Mouse (Mus musculus): ENCODE results near the gene Pde9a. TPM values are rescaled to one million over a fixed set of nuclear protein-coding genes. Genes with fewer than 3 reads are reported as not detected.
A peak's percentile ranks its signal among the peaks of the same experiment; 100 is the strongest.

Pde9a gene
- polyA plus RNA-seq, 1 experiment from 2014 or later, result 25.7 TPM

GRCm38 (mm10) chr17:31425827-31426698 is 40.1 kb downstream of the Pde9a start:
- H3K36me3 ChIP-seq (replicated peaks; ENCODE audit: control insufficient read depth, insufficient read depth, low read depth, low read length), result no peaks in the 10 kb centered on the region
- ATAC-seq (replicated peaks; ENCODE audit: insufficient number of reproducible peaks, low FRiP score, low TSS enrichment, low read depth), result no peak
- H3K9ac ChIP-seq (replicated peaks; ENCODE audit: low read length), result no peak overlapping the region
- no peaks in the 10 kb centered on the region for H3K4me1 ChIP-seq (ENCODE audit: control insufficient read depth, insufficient read depth, low read length)
- H3K4me2 ChIP-seq (ENCODE audit: low read depth, low read length), result no peak overlapping the region
- WGBS, result 72% methylated on average over 13 of the region's 13 CpGs
- DNase-seq (ENCODE audit: low spot score), result no peak
- H3K4me3 ChIP-seq (ENCODE audit: low read depth, low read length), result no peak overlapping the region
- H3K9me3 ChIP-seq (replicated peaks; ENCODE audit: control insufficient read depth, low read length), result no peaks in the 10 kb centered on the region; the same call in 1 of the 2 replicates
- no peaks in the 10 kb centered on the region for H3K27me3 ChIP-seq (ENCODE audit: control insufficient read depth, insufficient read depth, low read length)
- no peak overlapping the region for H3K27ac ChIP-seq (replicated peaks; ENCODE audit: low read depth, low read length)

- Histone ChIP-seq H3K4me2 (ENCODE audit: low read depth, low read length) (no peak overlapping the region), H3K36me3 (replicated peaks; ENCODE audit: control insufficient read depth, insufficient read depth, low read depth, low read length) (no peaks in the 10 kb centered on the region), H3K4me1 (ENCODE audit: control insufficient read depth, insufficient read depth, low read length) (no peaks in the 10 kb centered on the region), H3K27me3 (ENCODE audit: control insufficient read depth, insufficient read depth, low read length) (no peaks in the 10 kb centered on the region), H3K9ac (replicated peaks; ENCODE audit: low read length) (no peak overlapping the region), H3K27ac (replicated peaks; ENCODE audit: low read depth, low read length) (no peak overlapping the region), H3K4me3 (ENCODE audit: low read depth, low read length) (no peak overlapping the region), H3K9me3 (replicated peaks; ENCODE audit: control insufficient read depth, low read length) (no peaks in the 10 kb centered on the region; the same call in 1 of the 2 replicates)
- 88% methylated on average over 2 of the region's 2 CpGs for WGBS
- ATAC-seq (replicated peaks; ENCODE audit: insufficient number of reproducible peaks, low FRiP score, low TSS enrichment, low read depth) (no peak), DNase-seq (ENCODE audit: low spot score) (no peak)
Measured at GRCm38 (mm10) chr17:31429402-31429801, 43.4 kb downstream of the Pde9a start.

- no peaks in the 10 kb centered on the region for H3K27me3 ChIP-seq (ENCODE audit: control insufficient read depth, insufficient read depth, low read length)
- no peak for DNase-seq (ENCODE audit: low spot score)
- H3K9me3 ChIP-seq (replicated peaks; ENCODE audit: control insufficient read depth, low read length), result no peaks in the 10 kb centered on the region; the same call in 1 of the 2 replicates
- no peaks in the 10 kb centered on the region for H3K4me1 ChIP-seq (ENCODE audit: control insufficient read depth, insufficient read depth, low read length)
- H3K36me3 ChIP-seq (replicated peaks; ENCODE audit: control insufficient read depth, insufficient read depth, low read depth, low read length), result no peaks in the 10 kb centered on the region
- H3K27ac ChIP-seq (replicated peaks; ENCODE audit: low read depth, low read length), result no peak overlapping the region
- ATAC-seq (replicated peaks; ENCODE audit: insufficient number of reproducible peaks, low FRiP score, low TSS enrichment, low read depth), result no peak
- no peak overlapping the region for H3K4me2 ChIP-seq (ENCODE audit: low read depth, low read length)
- 65% methylated on average over 5 of the region's 5 CpGs for WGBS
- H3K9ac ChIP-seq (replicated peaks; ENCODE audit: low read length), result no peak overlapping the region
- no peak overlapping the region for H3K4me3 ChIP-seq (ENCODE audit: low read depth, low read length)
Measured at GRCm38 (mm10) chr17:31432878-31433281, 46.9 kb downstream of the Pde9a start.

GRCm38 (mm10) chr17:31433401-31433928 is 47.5 kb downstream of the Pde9a start:
- no peak for DNase-seq (ENCODE audit: low spot score)
- H3K4me3 ChIP-seq (ENCODE audit: low read depth, low read length), result no peak overlapping the region
- H3K27ac ChIP-seq (replicated peaks; ENCODE audit: low read depth, low read length), result no peak overlapping the region
- 56% methylated on average over 13 of the region's 13 CpGs for WGBS
- H3K27me3 ChIP-seq (ENCODE audit: control insufficient read depth, insufficient read depth, low read length), result no peaks in the 10 kb centered on the region
- H3K4me2 ChIP-seq (ENCODE audit: low read depth, low read length), result no peak overlapping the region
- no peaks in the 10 kb centered on the region for H3K36me3 ChIP-seq (replicated peaks; ENCODE audit: control insufficient read depth, insufficient read depth, low read depth, low read length)
- H3K9ac ChIP-seq (replicated peaks; ENCODE audit: low read length), result no peak overlapping the region
- H3K4me1 ChIP-seq (ENCODE audit: control insufficient read depth, insufficient read depth, low read length), result no peaks in the 10 kb centered on the region
- no peak for ATAC-seq (replicated peaks; ENCODE audit: insufficient number of reproducible peaks, low FRiP score, low TSS enrichment, low read depth)
- no peaks in the 10 kb centered on the region; the same call in 1 of the 2 replicates for H3K9me3 ChIP-seq (replicated peaks; ENCODE audit: control insufficient read depth, low read length)

- Histone ChIP-seq H3K27ac (replicated peaks; ENCODE audit: low read depth, low read length) (no peak overlapping the region), H3K9me3 (replicated peaks; ENCODE audit: control insufficient read depth, low read length) (no peaks in the 10 kb centered on the region; the same call in 1 of the 2 replicates), H3K4me3 (ENCODE audit: low read depth, low read length) (no peak overlapping the region), H3K27me3 (ENCODE audit: control insufficient read depth, insufficient read depth, low read length) (no peaks in the 10 kb centered on the region), H3K9ac (replicated peaks; ENCODE audit: low read length) (no peak overlapping the region), H3K4me1 (ENCODE audit: control insufficient read depth, insufficient read depth, low read length) (no peaks in the 10 kb centered on the region), H3K4me2 (ENCODE audit: low read depth, low read length) (0 out of 2 replicates have a peak overlapping the region, but pooled peaks have one; percentile 5), H3K36me3 (replicated peaks; ENCODE audit: control insufficient read depth, insufficient read depth, low read depth, low read length) (no peaks in the 10 kb centered on the region)
- WGBS, result 13% methylated on average over 16 of the region's 16 CpGs
- ATAC-seq (replicated peaks; ENCODE audit: insufficient number of reproducible peaks, low FRiP score, low TSS enrichment, low read depth) (no peak), DNase-seq (ENCODE audit: low spot score) (no peak)
Measured at GRCm38 (mm10) chr17:31433978-31434797, 48.2 kb downstream of the Pde9a start.

GRCm38 (mm10) chr17:31434825-31435325 is 48.9 kb downstream of the Pde9a start:
- ATAC-seq (replicated peaks; ENCODE audit: insufficient number of reproducible peaks, low FRiP score, low TSS enrichment, low read depth), result no peak

GRCm38 (mm10) chr17:31435934-31436813 is 50.2 kb downstream of the Pde9a start:
- Histone ChIP-seq H3K4me2 (ENCODE audit: low read depth, low read length) (no peak overlapping the region), H3K4me3 (ENCODE audit: low read depth, low read length) (no peak overlapping the region), H3K36me3 (replicated peaks; ENCODE audit: control insufficient read depth, insufficient read depth, low read depth, low read length) (no peaks in the 10 kb centered on the region), H3K9me3 (replicated peaks; ENCODE audit: control insufficient read depth, low read length) (no peaks in the 10 kb centered on the region), H3K27ac (replicated peaks; ENCODE audit: low read depth, low read length) (no peak overlapping the region), H3K27me3 (ENCODE audit: control insufficient read depth, insufficient read depth, low read length) (no peaks in the 10 kb centered on the region), H3K9ac (replicated peaks; ENCODE audit: low read length) (no peak overlapping the region), H3K4me1 (ENCODE audit: control insufficient read depth, insufficient read depth, low read length) (no peaks in the 10 kb centered on the region)
- ATAC-seq (replicated peaks; ENCODE audit: insufficient number of reproducible peaks, low FRiP score, low TSS enrichment, low read depth) (no peak), DNase-seq (ENCODE audit: low spot score) (peak; percentile 26)
- 39% methylated on average over 13 of the region's 13 CpGs for WGBS

More at GRCm38 (mm10) chr17:31434825-31435325, 48.9 kb downstream of the Pde9a start:
- Histone ChIP-seq H3K4me1 (ENCODE audit: control insufficient read depth, insufficient read depth, low read length) (no peaks in the 10 kb centered on the region), H3K36me3 (replicated peaks; ENCODE audit: control insufficient read depth, insufficient read depth, low read depth, low read length) (no peaks in the 10 kb centered on the region), H3K27ac (replicated peaks; ENCODE audit: low read depth, low read length) (no peak overlapping the region), H3K4me2 (ENCODE audit: low read depth, low read length) (no peak overlapping the region), H3K9me3 (replicated peaks; ENCODE audit: control insufficient read depth, low read length) (no peaks in the 10 kb centered on the region), H3K27me3 (ENCODE audit: control insufficient read depth, insufficient read depth, low read length) (no peaks in the 10 kb centered on the region), H3K9ac (replicated peaks; ENCODE audit: low read length) (peak overlapping the region; percentile 5; the same call in 1 of the 2 replicates), H3K4me3 (ENCODE audit: low read depth, low read length) (no peak overlapping the region)
- 4% methylated on average over 8 of the region's 8 CpGs for WGBS
- no peak for DNase-seq (ENCODE audit: low spot score)

Measured in embryonic facial prominence, embryonic 11.5 days (tissue).